Mouse (Mus musculus) frontal cortex, postnatal 10 days (tissue): ENCODE results near the gene Olfr1416.

Experiments
- DNase-seq, 2 experiments: peaks; one replicate each; pipeline ENCODE4 v3.0.0; 2022; ENCODE audit warnings: low spot score in 2 of 2, mixed read lengths in 1 of 2

Olfr1416 gene

DNA sequence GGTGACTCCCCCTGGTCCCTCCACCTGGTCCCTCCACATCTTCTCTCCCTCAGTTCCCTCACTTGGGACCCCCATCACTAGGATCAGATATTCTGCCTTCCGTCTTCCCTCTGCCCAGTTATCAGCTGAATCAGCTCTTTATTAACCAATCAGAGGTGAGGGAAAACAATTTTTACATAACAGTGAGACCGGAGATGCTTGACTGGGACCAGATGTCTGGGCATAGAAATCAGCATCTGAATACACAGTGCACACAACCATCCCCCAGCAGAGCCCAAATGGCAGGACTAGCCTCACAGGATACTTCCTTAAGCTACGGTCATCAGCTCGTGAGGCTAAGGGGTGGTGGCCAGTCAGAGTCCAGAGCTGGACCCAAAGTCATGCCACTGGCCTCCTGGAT, 52.8 kb downstream of the Olfr1416 start:
- DNase-seq: no peak

DNA sequence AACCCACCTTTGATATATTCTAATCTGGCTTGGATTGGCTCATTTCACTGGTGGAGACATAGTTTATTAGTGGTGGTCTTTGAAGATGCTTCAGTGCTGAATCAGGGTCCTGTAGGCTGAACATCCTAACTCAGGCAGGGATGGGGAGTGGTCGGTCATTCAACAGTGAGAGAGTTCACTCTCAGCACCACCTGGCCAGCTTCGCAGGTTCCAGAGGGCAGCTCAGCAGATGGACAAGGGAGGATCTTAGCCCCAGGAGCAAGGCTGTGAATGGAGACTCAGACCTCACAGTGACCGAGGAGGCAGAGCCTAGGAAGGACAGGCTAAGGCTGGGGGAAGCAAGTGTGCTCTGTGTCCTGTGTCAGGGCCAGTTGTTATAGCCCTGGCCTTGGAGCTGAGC, 53.5 kb downstream of the Olfr1416 start:
- no peak for DNase-seq

DNA sequence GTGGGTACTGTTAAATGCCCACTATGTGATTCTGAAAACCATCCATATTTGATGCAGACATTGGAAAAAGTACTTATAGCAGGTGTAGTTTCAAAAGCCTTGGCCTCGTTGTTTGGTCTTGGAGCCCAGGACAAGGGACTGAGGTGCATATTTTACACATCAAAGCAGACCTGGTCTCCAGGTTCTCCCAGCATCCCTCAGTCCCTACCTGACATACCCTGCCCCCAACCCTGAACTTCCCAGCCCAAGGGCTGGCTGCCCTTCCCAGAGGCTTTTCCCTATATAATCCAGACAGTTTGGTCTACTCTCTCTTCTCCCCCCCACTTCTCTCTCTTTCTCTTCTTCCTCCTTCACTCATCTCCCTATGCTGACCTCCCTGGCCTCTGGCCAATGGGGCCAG, 53.9 kb downstream of the Olfr1416 start:
- no peak for DNase-seq
